Mouse (Mus musculus) CH12.LX (cell line): ENCODE results near the gene Rpap1. TPM values are rescaled to one million over a fixed set of nuclear protein-coding genes. Genes with fewer than 3 reads are reported as not detected.

Experiments
- DNase-seq: peaks from one replicate; pipeline ENCODE4 v3.0.0-alpha.2; 2013; ENCODE audit errors: extremely low read depth
- H3K27ac ChIP-seq: 2 replicates; pipeline ENCODE4 v1.5.1; 2012; ENCODE audit warnings: low read depth, mild to moderate bottlenecking, control low read depth, moderate library complexity; ENCODE audit not compliant: insufficient read depth
- H3K27me3 ChIP-seq: replicated peaks from 2 replicates; pipeline ENCODE3; 2012; ENCODE audit warnings: inconsistent platforms
- H3K36me3 ChIP-seq, 2 experiments: replicated peaks in 1 of 2; 2 replicates each; pipeline versions ENCODE3 to v1.6.1; 2012; ENCODE audit warnings: inconsistent platforms in 1 of 2, low read length in 1 of 2, mild to moderate bottlenecking in 1 of 2, mixed read lengths in 1 of 2, moderate library complexity in 1 of 2; ENCODE audit not compliant: control insufficient read depth in 1 of 2, insufficient read depth in 1 of 2
- H3K4me1 ChIP-seq, 2 experiments: 2 replicates each; pipeline ENCODE4 v1.6.1; 2012; ENCODE audit warnings: inconsistent platforms in 1 of 2, moderate library complexity in 1 of 2; ENCODE audit not compliant: insufficient read depth in 2 of 2, control insufficient read depth in 1 of 2
- H3K4me2 ChIP-seq: 2 replicates; pipeline ENCODE4 v1.6.1; 2012; ENCODE audit warnings: low read depth, mild to moderate bottlenecking, control low read depth; ENCODE audit not compliant: poor library complexity, insufficient read depth, severe bottlenecking
- H3K4me3 ChIP-seq, 3 experiments: fragments of 150-350 bp in 1 of 3; sonication (generic) in 1 of 3; replicated peaks in 1 of 3; 2 replicates each; pipeline versions ENCODE3 to v1.5.1; 2011 to 2012; ENCODE audit warnings: low read depth in 2 of 3, low read length in 2 of 3, mild to moderate bottlenecking in 2 of 3, moderate library complexity in 2 of 3, control low read depth in 1 of 3, improper control_type of control experiment in 1 of 3, inconsistent platforms in 1 of 3, mixed read lengths in 1 of 3; ENCODE audit not compliant: poor library complexity in 1 of 3
- H3K79me2 ChIP-seq: replicated peaks from 2 replicates; pipeline ENCODE4 v1.6.1; 2012; ENCODE audit warnings: mild to moderate bottlenecking, moderate library complexity; ENCODE audit not compliant: control insufficient read depth, poor library complexity, insufficient read depth, severe bottlenecking; ENCODE audit errors: extremely low read depth
- H3K9ac ChIP-seq: 2 replicates; pipeline ENCODE4 v1.6.1; 2012; ENCODE audit warnings: low read depth, mild to moderate bottlenecking, control low read depth, moderate library complexity; ENCODE audit not compliant: insufficient read depth
- H3K9me3 ChIP-seq: replicated peaks from 2 replicates; pipeline ENCODE3; 2012; ENCODE audit warnings: low read length, inconsistent platforms, mixed read lengths
- ELF1 ChIP-seq: IDR thresholded peaks from 2 replicates; pipeline ENCODE4 v1.6.1; 2014; ENCODE audit warnings: low read depth, mild to moderate bottlenecking, inconsistent platforms, low read length, improper control_type of control experiment
- EP300 ChIP-seq: IDR thresholded peaks from 2 replicates; pipeline ENCODE4 v1.6.1; 2011; ENCODE audit warnings: low read length, improper control_type of control experiment
- ETS1 ChIP-seq: conservative IDR thresholded peaks from 2 replicates; pipeline ENCODE4 v1.6.1; 2012; ENCODE audit warnings: low read depth, mild to moderate bottlenecking, inconsistent platforms, low read length, improper control_type of control experiment, moderate library complexity
- GABPA ChIP-seq: IDR thresholded peaks from 2 replicates; pipeline ENCODE4 v1.6.1; 2012; ENCODE audit warnings: low read depth, low read length, improper control_type of control experiment, inconsistent platforms; ENCODE audit not compliant: insufficient replicate concordance
- JUN ChIP-seq: IDR thresholded peaks from 2 replicates; pipeline ENCODE4 v1.6.1; 2011; ENCODE audit warnings: low read depth, mild to moderate bottlenecking, low read length, improper control_type of control experiment, moderate library complexity; ENCODE audit not compliant: insufficient read depth
- SIN3A ChIP-seq: IDR thresholded peaks from 2 replicates; pipeline ENCODE4 v1.6.1; 2012; ENCODE audit warnings: low read length, improper control_type of control experiment, inconsistent platforms
- ZKSCAN1 ChIP-seq: IDR thresholded peaks from 2 replicates; pipeline ENCODE4 v1.6.1; 2012; ENCODE audit warnings: low read depth, inconsistent platforms, low read length, improper control_type of control experiment, borderline replicate concordance
- ZMIZ1 ChIP-seq: IDR thresholded peaks from 2 replicates; pipeline ENCODE4 v1.6.1; 2012; ENCODE audit warnings: low read depth, mild to moderate bottlenecking, inconsistent platforms, low read length, improper control_type of control experiment
- ZNF384 ChIP-seq: IDR thresholded peaks from 2 replicates; pipeline ENCODE4 v1.6.1; 2012; ENCODE audit warnings: low read depth, low read length, improper control_type of control experiment, inconsistent platforms
- dilution Hi-C: fragments of 300-500 bp; cut with MboI; formaldehyde crosslinking; loops from 2 replicates; pipeline ENCODE4 v1.14.3; 2020; ENCODE audit warnings: low sequenced_read_pairs; ENCODE audit not compliant: extremely low pct_unique_long_range_greater_than_20kb, extremely low pct_ligation_motif_present
- in situ Hi-C: fragments of 300-500 bp; cut with MboI; formaldehyde crosslinking; loops from 3 replicates; pipeline ENCODE4 v1.14.3; 2019; ENCODE audit warnings: low sequenced_read_pairs, low pct_ligation_motif_present, low pct_unique_long_range_greater_than_20kb, mixed read lengths
- polyA plus RNA-seq: library from polyadenylated mRNA; unstranded; fragments of >175 nt; gene quantifications from 2 replicates; pipeline ENCODE4 v1.2.1, GENCODE M21; 2012; ENCODE audit warnings: low read depth; ENCODE audit not compliant: insufficient read length
- total RNA-seq, 2 experiments: library from RNA; depleted of rRNA; stranded (reverse); fragments of 300-350 nt in 1 of 2; fragments of >200 nt in 1 of 2; gene quantifications; 2 replicates each; pipeline ENCODE4 v1.2.3; 2012 to 2014

Gene Rpap1
- total and polyA plus RNA-seq, 3 experiments: 8.5 to 34.7 (median 31.8) TPM

- H3K4me3 ChIP-seq: no peak overlapping the region
Measured at GRCm38 (mm10) chr2:119743176-119743807, 44.0 kb downstream of the Rpap1 start.

GRCm38 (mm10) chr2:119742461-119743175, 44.7 kb downstream of the Rpap1 start:
- peak overlapping the region; percentile 2; the same call in 1 of the 2 replicates for H3K9ac ChIP-seq
- dilution Hi-C loops: no loop called here
- H3K4me1 ChIP-seq: peaks cover 6 to 27% of the 10 kb centered on the region in 2 experiments
- peak overlapping the region; percentile 41 for H3K4me2 ChIP-seq
- no peaks in the 10 kb centered on the region for H3K9me3 ChIP-seq
- in situ Hi-C loops: no loop called here
- peak overlapping the region; percentile 38 to 63 (median 58) for H3K4me3 ChIP-seq
- no peak overlapping the region for H3K27ac ChIP-seq
- TF ChIP-seq ZKSCAN1 (no peak), ETS1 (no peak), EP300 (no peak), SIN3A (no peak), ZMIZ1 (no peak), ELF1 (no peak), GABPA (no peak)
- no peaks in the 10 kb centered on the region for H3K36me3 ChIP-seq
- DNase-seq: no peak
- peaks cover 14% of the 10 kb centered on the region for H3K27me3 ChIP-seq
- no peaks in the 10 kb centered on the region for H3K79me2 ChIP-seq

More at GRCm38 (mm10) chr2:119743176-119743807, 44.0 kb downstream of the Rpap1 start:
- Histone ChIP-seq H3K27ac (no peak overlapping the region), H3K9me3 (no peaks in the 10 kb centered on the region), H3K4me2 (peak overlapping the region; percentile 41), H3K79me2 (no peaks in the 10 kb centered on the region), H3K36me3 (no peaks in the 10 kb centered on the region), H3K4me1 (peaks cover 6 to 27% of the 10 kb centered on the region in 2 experiments), H3K27me3 (peaks cover 14% of the 10 kb centered on the region), H3K9ac (no peak overlapping the region)
- DNase-seq: no peak
- dilution Hi-C loops (no loop called here), in situ Hi-C loops (no loop called here)
- TF ChIP-seq JUN: no peak
- TF ChIP-seq ZNF384: no peak
